Mouse (Mus musculus) intestine, postnatal 0 days (tissue): Measurements from ENCODE around the gene P2rx1. TPM values are rescaled to one million over a fixed set of nuclear protein-coding genes. Genes with fewer than 3 reads are reported as not detected.

Source experiments
- ATAC-seq: fragments of 200-750 bp; cut with Nextera tagmentation; 2 replicates; pipeline ENCODE4 v1.8.0; 2017; ENCODE audit warnings: mild to moderate bottlenecking, moderate TSS enrichment, moderate library complexity
- H3K27ac ChIP-seq: fragments of 300-500 bp; sonication (generic); 2 replicates; pipeline ENCODE4 v1.5.1; 2014; ENCODE audit warnings: mild to moderate bottlenecking, low read depth, low read length, moderate library complexity
- H3K27me3 ChIP-seq: fragments of 300-500 bp; sonication (generic); replicated peaks from 2 replicates; pipeline ENCODE4 v1.6.1; 2014; ENCODE audit warnings: low read length, mixed read lengths; ENCODE audit not compliant: control insufficient read depth, insufficient read depth
- H3K36me3 ChIP-seq: fragments of 300-500 bp; sonication (generic); 2 replicates; pipeline ENCODE4 v1.6.1; 2014; ENCODE audit warnings: mild to moderate bottlenecking, moderate library complexity; ENCODE audit not compliant: control insufficient read depth, insufficient read depth
- H3K4me1 ChIP-seq: fragments of 300-500 bp; sonication (generic); replicated peaks from 2 replicates; pipeline ENCODE4 v1.6.1; 2014; ENCODE audit warnings: antibody characterized with exemption, low read length, mixed read lengths; ENCODE audit not compliant: control insufficient read depth, insufficient read depth
- H3K4me2 ChIP-seq: fragments of 300-500 bp; sonication (generic); replicated peaks from 2 replicates; pipeline ENCODE4 v1.6.1; 2014; ENCODE audit warnings: low read depth, mild to moderate bottlenecking, moderate library complexity
- H3K4me3 ChIP-seq: fragments of 300-500 bp; sonication (generic); 2 replicates; pipeline ENCODE4 v1.5.1; 2014; ENCODE audit warnings: low read depth, low read length
- H3K9ac ChIP-seq: fragments of 300-500 bp; sonication (generic); 2 replicates; pipeline ENCODE4 v1.6.1; 2014; ENCODE audit warnings: mild to moderate bottlenecking, low read depth, low read length
- H3K9me3 ChIP-seq: fragments of 300-500 bp; sonication (generic); 2 replicates; pipeline ENCODE4 v1.6.1; 2016; ENCODE audit warnings: mixed run types; ENCODE audit not compliant: control insufficient read depth
- CTCF ChIP-seq: sonication (generic); IDR thresholded peaks from 2 replicates; pipeline ENCODE4 v1.5.1; 2016; ENCODE audit warnings: low read depth, mild to moderate bottlenecking, control low read depth, antibody characterized with exemption, moderate library complexity
- WGBS: fragments of 180-500 bp; shearing (Covaris S2); extraction: QIAGEN DNeasy Blood & Tissue Kit; methylation state at CpG from one replicate; pipeline ENCODE4 v1.1.7; 2014; 5-methylcytosine and 5-hydroxymethylcytosine counted together
- polyA plus RNA-seq: library from polyadenylated mRNA; unstranded; fragments of >200 nt; fragmentation: Nextera tagmentation; extraction: Ambion mirVana; gene quantifications from 2 replicates; pipeline ENCODE4 v1.2.1, GENCODE M21; 2015

P2rx1 gene
- polyA plus RNA-seq, 1 experiment from 2014 or later: 3.4 TPM

- Histone ChIP-seq H3K27ac (peak within 1 kb of the TSS; percentile 81), H3K27me3 (no peaks in the 10 kb centered on the region), H3K36me3 (peaks cover 16% of the 10 kb centered on the region; the same call in 1 of the 2 replicates), H3K9ac (peak within 1 kb of the TSS; percentile 85), H3K4me1 (no peaks in the 10 kb centered on the region), H3K4me3 (peak within 1 kb of the TSS; percentile 83), H3K9me3 (no peaks in the 10 kb centered on the region), H3K4me2 (peak within 1 kb of the TSS; percentile 74)
- TF ChIP-seq CTCF: peak; percentile 86
- peak; percentile 96 for ATAC-seq
- under 1% methylated on average over 39 of the region's 39 CpGs for WGBS
These were observed 48.7 kb downstream of the P2rx1 start, which contains the start of gene Ncbp3 for GRCm38 (mm10) chr11:73047542-73047996. TSS of gene Ncbp3 (plus strand) at chr11:73047783.

GRCm38 (mm10) chr11:73048030-73048876, 49.4 kb downstream of the P2rx1 start:
- peak overlapping the region; percentile 74 for H3K4me2 ChIP-seq
- H3K4me1 ChIP-seq: no peaks in the 10 kb centered on the region
- H3K36me3 ChIP-seq: peaks cover 16% of the 10 kb centered on the region; the same call in 1 of the 2 replicates
- peak overlapping the region; percentile 85 for H3K9ac ChIP-seq
- H3K27ac ChIP-seq: peak overlapping the region; percentile 81
- no peak for TF ChIP-seq CTCF
- ATAC-seq: peak; percentile 59
- H3K4me3 ChIP-seq: peak overlapping the region; percentile 83
- H3K9me3 ChIP-seq: no peaks in the 10 kb centered on the region
- 1% methylated on average over 55 of the region's 55 CpGs for WGBS
- H3K27me3 ChIP-seq: no peaks in the 10 kb centered on the region

GRCm38 (mm10) chr11:73049335-73049734, 50.4 kb downstream of the P2rx1 start:
- H3K4me1 ChIP-seq: no peaks in the 10 kb centered on the region
- no peak overlapping the region for H3K27ac ChIP-seq
- WGBS: 5% methylated on average over 4 of the region's 4 CpGs
- TF ChIP-seq CTCF: peak; percentile 87
- H3K4me3 ChIP-seq: no peak overlapping the region
- H3K9me3 ChIP-seq: no peaks in the 10 kb centered on the region
- no peaks in the 10 kb centered on the region for H3K27me3 ChIP-seq
- H3K4me2 ChIP-seq: peak overlapping the region; percentile 74
- H3K36me3 ChIP-seq: peaks cover 26% of the 10 kb centered on the region; the same call in 1 of the 2 replicates
- ATAC-seq: no peak
- no peak overlapping the region for H3K9ac ChIP-seq

- Histone ChIP-seq H3K36me3 (peaks cover 50% of the 10 kb centered on the region), H3K4me3 (no peak overlapping the region), H3K4me2 (no peak overlapping the region), H3K9ac (no peak overlapping the region), H3K4me1 (no peaks in the 10 kb centered on the region), H3K9me3 (no peaks in the 10 kb centered on the region), H3K27ac (no peak overlapping the region), H3K27me3 (no peaks in the 10 kb centered on the region)
- no peak for ATAC-seq
- no peak for TF ChIP-seq CTCF
- WGBS: 86% methylated on average over 1 of the region's 1 CpGs
These were observed 53.9 kb downstream of the P2rx1 start for GRCm38 (mm10) chr11:73052795-73053194.

GRCm38 (mm10) chr11:73057701-73058100, 58.8 kb downstream of the P2rx1 start:
- Histone ChIP-seq H3K4me2 (no peak overlapping the region), H3K9ac (no peak overlapping the region), H3K4me1 (no peaks in the 10 kb centered on the region), H3K36me3 (peaks cover 50% of the 10 kb centered on the region), H3K27me3 (no peaks in the 10 kb centered on the region), H3K9me3 (no peaks in the 10 kb centered on the region), H3K4me3 (no peak overlapping the region), H3K27ac (no peak overlapping the region)
- no peak for TF ChIP-seq CTCF
- ATAC-seq: no peak
- WGBS: 60% methylated on average over 5 of the region's 5 CpGs

- no peaks in the 10 kb centered on the region for H3K4me1 ChIP-seq
- no peak overlapping the region for H3K27ac ChIP-seq
- peaks cover 43% of the 10 kb centered on the region for H3K36me3 ChIP-seq
- no peak for TF ChIP-seq CTCF
- no peak for ATAC-seq
- H3K4me2 ChIP-seq: no peak overlapping the region
- 78% methylated on average over 3 of the region's 3 CpGs for WGBS
- H3K4me3 ChIP-seq: no peak overlapping the region
- no peaks in the 10 kb centered on the region for H3K27me3 ChIP-seq
- H3K9me3 ChIP-seq: no peaks in the 10 kb centered on the region
- no peak overlapping the region for H3K9ac ChIP-seq
These were observed 60.7 kb downstream of the P2rx1 start for GRCm38 (mm10) chr11:73059630-73060029.
